Mouse (Mus musculus) ovary, postnatal 36 days (tissue): ENCODE results near the gene Tex29.

Experiments
- DNase-seq: peaks from one replicate; pipeline ENCODE4 v3.0.0; 2022; ENCODE audit warnings: low spot score, mixed read lengths

The Tex29 gene

DNA sequence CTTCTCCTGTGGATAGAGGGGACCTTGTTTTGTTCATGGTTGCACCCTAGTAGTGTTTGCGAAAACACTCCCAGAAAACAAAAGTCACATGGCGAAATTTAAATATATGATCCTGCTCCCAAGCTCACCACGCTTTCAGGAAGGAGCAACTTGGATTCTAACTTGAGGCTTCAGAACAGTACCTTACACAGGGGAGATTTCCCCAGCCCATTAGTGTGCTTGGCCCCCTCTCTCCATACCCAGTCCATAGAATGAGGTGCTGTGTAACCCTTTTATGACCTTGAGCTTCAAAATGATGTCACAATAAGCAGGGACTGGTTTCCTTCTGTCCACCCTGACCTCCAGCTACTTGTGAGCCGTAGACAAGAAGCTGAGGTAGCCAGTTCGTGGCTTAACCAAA, at the start of gene Tex29:
Gene Tex29 (plus strand): TSS at position 301 of the 400 bp plus-strand sequence.
- DNase-seq: no peak

DNA sequence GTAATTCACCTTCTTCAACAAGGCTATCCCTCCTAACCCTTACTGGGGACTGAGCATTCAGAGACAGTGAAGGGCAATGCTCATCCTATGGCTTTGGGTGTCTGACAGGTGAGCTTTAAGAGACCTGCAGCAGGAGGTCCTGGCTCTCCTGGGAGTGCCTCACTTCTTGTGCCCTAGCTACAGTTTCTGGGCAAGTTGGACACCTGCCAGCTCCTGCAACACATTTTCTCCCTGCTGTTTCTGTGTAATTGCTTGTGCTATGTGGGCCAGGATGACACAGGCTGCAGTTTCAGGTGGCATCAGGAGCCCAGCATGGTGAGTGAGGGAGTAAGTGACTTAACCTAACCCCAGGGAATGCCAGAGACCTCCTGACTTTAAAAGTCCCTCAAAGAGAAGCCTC, 45.3 kb upstream of the Tex29 start:
- DNase-seq: no peak

DNA sequence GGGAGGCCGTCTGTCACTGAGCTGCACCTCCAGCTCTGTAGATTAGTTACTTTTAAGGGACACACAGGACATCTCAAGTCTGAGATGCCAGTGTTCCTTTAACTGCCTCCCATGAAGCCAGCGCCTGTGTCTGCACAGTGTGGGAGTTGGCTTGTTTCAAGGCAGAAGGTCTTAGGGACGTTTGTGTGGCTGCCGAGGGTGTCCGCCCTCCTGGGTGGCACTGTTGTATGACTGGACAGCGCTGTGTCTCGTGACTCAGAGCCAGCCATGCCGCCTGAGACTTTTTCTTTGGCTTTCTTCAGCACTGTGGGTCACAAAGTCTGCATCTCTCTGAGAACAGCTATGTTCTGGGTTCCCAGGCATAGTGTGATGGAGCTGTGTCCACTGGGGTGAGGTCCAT, 43.1 kb upstream of the Tex29 start:
- no peak for DNase-seq

DNA sequence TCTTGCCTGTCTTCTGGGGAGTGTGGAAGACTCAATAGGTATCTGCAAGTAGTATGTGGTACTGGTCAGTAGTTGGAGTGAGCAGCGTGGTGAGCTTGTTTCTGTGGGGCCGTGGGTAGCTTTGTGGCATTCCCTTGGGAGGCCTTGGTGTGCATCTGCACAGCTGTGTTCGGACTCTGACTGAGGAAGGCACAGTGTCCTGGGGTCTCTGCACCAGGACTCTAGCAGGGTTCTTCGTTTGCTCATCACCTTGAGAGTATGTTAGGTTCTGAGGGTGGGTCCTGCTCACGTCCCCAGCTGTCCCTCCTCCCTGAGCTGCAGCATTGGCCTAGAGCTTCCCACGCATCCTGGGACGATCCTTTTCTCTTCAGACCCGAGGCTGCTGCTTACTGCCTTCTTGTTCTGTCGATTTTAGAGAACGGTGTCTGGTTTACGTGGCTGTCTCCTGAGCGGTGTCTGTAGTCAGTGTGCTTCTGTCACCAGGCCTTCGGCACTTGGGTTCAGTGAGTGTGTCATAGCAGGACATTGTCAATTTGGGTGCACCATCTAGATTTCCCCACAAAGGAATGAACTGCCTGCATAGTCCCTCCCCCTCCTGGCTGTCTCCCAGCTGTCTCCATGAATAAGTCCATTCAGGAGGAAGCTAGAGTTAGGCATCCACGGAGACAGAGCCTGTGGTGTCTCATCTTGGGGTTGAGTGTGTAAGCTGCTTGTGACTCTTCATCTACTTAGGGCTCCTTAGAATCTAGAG, 42.4 kb upstream of the Tex29 start:
- DNase-seq: no peak

DNA sequence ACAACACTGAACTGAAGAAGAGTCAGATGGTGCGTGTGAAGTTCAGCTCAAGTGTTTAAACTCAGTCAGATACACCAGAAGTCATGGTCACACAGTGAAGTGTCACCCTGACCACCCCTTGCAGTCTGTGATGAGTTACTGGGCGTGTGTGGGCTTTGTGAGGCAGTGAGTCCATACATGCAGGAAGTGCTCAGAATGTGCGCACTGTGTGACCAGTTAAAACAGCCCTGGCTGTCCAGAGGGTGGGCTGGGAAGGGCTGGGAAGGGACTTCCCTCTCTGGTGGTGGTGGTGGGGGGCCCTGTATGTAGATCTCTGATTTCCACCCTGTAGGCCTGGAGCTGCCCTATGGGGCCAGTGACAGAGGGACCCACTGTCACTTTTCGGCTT, 41.8 kb upstream of the Tex29 start:
- DNase-seq: no peak

DNA sequence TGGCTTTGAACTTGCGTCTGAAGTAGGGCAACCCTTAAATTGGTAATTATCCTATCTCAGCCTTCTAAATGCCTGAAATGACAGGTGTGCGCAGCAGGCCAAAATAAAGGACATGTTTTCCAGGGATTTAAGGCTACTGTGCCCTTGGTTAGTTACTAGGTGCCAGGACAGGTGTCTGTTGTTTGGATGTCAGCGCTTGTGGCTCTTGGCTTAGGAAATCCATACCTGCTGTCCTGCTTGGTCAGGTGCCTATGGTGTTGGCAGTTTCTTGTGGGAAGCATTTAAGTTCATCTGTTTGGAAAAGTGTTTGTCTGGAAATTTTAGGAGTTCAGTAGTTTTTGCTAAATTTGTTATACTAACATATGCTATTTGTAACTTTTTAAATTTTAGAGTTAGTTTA, 41.2 kb upstream of the Tex29 start:
- DNase-seq: no peak

DNA sequence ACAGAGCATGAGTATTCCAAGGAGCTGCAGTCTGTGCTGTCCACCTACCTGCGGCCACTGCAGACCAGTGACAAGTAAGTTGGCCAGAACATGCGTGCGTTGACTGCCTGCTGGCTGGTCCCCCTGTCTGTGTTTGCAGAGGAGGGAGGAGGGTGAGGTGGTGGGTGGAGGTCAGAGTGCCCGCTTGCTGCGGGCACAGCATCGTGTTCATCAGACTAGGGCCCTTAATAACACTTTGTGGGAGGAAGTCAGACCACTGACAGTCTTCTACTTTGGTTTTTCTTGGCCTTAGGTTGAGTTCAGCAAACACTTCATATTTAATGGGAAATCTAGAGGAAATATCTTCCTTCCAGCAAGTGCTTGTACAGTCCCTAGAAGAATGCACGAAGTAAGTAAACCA, 39.8 kb upstream of the Tex29 start:
- DNase-seq: no peak

DNA sequence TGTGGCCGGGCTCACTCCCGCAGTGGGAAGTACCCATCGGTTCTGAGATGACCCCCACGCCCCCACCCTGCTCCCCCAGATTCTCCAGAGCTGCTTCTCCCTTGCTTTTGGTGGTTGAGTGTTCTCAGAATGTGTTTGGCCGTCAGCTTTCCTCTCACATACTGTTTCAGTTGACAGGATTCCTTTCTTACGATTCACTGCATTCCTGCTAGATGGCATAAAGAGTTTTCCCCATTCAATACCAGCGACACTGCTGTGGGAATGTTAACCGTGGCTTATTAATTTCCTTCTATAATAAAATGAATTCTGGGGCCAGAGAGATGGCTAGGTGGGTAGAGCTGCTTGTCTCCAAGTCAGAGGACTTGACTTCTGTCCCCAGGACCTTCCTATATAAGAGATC, 38.7 kb upstream of the Tex29 start:
- DNase-seq: no peak

DNA sequence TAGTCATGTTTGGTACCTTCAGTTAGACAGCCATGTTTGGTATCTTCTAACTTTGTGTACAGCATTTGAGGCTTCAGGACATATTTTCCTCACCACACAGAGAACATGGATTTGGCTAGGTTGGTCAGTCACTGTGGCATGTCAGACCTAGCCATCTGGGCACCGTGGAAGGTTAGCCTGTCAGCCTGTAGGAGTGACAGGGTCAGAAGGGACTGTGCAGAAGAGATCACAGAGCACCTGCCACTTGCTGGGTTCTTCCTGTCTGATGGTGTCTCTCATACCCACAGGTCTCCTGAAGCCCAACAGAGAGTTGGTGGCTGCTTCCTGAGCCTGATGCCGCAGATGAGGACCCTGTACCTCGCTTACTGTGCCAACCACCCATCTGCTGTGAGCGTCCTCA, 35.4 kb upstream of the Tex29 start:
- no peak for DNase-seq

DNA sequence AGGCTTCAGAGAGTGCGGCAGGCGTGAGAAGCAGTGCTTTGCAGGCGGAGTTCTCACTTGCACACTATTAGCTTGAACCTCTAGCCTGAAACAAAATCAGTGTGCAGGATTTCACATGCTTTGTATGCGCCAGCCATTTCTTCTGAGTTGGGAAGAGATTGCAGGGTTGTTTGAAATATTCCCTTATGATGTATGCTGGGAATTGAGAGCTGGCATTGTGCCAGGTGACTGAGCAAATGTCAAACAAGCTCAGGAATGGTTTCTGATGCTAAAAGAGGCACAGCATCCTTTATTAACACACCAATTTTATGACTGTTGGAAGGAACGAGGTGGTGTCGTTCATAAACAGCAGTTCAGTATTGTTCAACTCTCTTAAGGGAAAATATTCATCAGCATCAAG, 34.0 kb upstream of the Tex29 start:
- no peak for DNase-seq

DNA sequence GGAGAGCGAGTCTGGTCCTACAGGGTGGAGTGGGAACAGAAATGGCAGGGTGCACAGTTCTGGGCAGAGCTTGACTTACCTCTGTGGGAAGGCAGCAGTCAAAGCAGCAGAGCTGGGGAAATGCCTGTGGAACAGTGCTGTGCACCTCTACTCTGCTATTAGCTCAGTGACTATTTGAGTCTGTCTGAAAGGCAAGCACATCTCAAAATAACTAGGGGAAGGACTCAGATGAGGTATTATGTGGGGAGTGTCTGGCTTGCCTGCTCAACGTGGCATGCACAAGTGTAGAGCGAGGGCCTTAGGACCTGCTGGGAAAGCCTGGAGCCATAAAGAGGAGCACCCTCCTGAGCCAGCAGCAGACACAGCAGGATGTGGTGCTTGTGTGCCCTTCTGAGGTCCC, 32.9 kb upstream of the Tex29 start:
- DNase-seq: no peak

DNA sequence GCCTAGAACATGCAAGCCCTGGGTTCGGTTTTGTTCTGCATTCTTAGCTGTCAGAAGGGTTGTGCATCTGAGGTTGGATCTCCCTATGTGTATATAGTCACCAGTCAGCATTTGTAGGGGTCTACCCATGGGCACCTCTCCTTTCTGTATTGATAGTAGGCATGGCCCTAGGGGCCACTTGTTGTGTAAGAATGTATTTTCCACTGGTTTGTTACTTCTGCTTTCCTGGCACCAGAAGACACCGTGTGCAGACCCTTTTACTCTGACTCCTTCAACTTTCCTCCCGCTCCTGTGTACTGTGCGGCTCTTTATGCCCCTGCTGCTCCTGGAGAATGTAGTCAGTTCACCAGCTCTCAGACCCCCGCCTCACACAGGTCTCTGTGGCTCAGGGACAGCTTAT, 32.2 kb upstream of the Tex29 start:
- no peak for DNase-seq

DNA sequence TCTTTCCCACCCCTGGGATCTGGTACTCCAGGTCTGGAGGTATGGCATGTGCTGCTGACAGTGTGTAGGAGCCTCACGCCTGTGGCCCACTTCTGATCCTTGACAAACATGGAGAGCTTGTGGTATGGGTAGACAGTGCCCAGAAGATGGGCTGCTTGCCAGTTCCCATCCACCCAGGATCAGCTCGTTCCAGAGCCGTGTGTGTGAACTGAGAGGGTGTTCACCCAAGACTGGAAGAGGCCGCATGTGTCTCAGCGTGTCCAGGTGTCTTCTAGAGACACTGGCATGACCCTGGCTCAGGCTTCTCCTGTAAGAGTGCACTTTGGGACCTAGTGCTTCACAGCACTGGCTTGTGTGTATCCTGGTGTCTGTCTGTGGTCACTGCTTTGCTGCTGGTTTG, 29.8 kb upstream of the Tex29 start:
- no peak for DNase-seq

DNA sequence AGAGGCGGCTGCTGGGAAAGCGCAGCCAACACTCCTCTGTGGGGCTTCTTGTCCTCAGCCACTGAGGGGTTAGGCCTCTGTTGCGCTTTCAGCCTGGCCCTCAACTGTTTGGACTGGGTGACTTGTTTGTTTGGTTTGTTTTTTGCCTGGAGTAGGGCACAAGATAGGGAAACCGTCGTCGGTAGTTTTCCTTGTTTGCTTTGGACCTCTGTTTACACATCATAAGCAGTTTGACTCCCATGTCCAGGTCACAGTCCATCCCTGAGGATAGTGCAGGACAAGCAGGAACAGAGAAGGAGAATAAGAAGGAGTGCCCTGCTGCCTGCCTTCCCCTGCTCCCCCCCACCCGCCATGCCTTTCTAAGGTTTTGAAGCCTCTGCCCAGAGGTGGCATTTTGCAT, 26.5 kb upstream of the Tex29 start:
- no peak for DNase-seq

DNA sequence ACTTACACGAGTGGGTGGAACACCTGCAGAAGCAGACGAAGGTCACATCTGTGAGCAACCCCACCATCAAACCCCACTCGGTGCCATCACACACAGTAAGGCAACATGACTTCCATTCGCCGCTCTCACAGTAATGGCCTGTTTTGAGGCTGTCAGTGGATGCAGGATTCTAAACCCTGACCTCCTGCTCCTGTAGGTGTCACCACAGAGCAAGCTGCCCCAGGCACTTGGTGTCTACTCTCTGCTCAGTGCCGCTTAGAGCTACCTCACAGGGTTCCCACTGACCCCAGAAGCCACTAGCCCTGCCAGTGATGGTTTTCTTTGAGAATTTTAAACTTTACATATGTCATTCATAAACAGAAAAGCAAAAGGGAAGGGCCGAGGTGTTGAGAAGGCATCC, 25.1 kb upstream of the Tex29 start:
- DNase-seq: no peak

DNA sequence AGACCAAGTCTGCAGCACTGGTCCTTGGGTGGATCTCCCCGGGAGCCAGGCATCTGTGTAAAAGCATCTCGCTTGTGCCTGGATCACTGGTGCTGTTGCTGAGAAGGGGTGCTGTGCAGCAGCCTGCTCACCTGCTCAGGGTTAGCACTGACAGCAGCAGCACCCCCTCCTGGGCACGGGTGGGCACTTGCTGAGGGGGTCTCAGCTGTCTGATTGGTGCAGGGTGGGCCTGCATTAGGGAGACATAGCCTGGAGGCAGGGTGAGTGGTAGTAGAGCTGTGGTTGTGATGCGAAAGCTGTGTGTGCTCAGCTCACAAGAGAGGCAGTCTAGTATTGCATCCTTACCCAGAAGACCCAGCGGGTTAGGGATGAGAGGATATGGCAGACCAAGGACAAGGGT, 20.1 kb upstream of the Tex29 start:
- no peak for DNase-seq

DNA sequence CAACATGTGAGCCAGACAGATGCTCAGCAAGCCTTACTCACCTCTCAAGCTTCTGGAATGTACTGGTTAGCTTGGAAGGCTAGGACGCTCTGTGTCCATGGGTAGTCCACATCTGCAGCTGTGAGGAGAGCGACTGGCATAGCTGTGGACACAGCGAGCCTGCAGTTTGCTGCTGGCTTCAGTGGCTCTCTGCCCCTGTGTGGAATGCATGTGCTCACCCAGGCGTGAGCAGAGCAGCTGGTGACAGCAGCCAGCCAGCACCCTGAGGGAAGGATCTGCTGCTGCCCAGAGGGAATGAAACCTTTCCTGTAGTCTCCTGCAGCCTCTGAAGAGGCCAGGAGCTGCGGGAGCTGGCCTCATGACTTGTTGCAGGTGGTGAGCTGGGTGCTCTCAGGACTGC, 19.7 kb upstream of the Tex29 start:
- no peak for DNase-seq

DNA sequence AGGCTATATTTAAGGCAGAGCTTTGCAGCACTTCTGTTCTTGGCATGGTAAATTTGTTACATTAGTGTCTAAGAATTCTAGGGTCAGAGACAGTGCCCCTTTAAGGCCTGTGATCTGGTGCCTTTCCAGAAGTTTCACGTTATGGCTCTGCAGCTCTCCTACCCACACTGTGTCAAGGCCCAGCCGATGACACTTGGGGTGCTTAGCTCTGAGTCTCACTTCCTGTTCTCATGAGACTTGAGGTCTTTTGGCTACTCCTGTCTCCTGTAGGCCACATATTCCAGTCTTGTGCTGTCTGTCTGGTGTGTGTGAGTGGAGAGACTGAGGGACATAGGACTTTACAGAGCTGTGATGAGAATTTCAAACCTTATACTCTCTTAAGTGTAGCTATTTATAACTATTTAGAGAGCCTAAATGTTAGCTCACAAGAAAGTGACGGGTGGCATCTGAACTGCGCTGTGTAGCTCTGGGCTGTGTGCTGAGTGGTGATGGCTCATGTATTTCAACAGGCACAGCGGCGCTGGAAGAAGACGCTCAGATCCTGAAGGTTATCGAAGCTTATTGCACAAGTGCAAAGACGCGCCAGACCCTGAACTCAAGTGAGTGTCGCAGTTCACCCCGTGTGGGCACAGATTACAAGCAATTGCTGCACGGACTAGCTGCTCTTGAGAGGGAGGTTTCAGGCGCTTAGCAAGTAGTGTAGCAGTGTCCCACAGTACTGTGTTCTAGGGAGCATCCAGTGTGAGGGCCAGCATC, 18.6 kb upstream of the Tex29 start:
- no peak for DNase-seq

DNA sequence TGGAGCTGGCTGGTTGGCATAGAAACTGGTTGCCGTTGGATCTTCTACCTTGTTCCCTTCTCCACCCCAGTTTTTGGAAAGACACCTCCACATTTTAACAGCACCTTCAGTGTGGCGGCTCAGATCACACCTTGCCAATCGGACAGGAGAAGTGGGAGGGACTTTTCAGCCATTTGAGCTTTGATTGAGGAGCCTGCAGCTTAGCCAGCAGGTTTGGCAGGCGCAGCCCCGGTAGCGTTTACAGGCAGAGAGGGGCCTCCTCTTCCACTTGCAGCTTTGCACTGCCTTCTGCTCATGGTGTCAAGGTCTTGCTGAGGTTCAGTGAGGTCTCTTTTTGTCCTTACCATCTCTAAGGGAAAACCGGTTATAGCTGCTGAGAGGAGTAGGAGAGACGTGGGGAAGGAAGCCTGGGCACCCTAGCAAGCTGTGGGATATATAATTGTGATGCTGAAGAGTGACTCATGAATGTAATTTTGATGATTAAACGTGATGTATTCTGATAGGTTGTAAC, 17.7 kb upstream of the Tex29 start:
- no peak for DNase-seq

DNA sequence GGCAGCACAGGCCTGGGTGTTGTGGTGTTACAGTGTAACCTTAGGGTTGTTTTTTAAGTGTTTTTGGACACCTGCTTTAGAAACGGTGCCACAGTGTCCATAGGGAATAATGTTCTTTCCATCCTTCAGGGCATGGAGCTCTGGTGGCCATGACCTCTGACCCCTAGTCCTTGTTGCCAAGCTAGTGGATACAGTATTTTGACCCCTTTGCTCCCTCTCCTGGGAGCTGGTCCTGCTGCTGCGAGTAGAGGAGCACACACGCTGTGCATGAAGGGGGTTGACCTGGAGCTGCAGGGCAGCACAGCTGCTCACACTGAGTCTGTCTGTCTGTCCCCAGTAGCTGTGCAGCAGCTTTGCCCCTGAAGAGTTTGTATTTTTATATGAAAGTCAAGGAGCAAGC, 14.5 kb upstream of the Tex29 start:
- no peak for DNase-seq

DNA sequence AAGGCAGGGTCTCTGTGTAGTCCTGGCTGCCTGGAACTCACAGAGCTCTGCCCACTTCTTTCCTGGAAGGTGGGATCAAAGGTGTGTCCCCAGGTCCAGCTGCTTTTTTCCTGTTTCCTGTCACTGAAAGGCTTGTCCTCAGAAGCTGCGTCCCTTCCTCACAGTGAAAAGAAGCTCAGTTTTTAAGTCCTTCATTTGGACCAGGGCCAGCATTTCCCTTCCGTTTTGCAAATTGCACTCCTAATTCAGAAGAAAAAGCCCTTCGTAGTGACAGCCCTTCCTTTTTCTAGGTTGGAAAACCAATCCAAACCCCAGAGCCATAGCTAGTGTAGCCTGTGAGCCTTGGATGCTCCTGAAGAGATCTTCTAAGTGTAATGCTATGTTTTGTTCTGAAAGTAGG, 13.0 kb upstream of the Tex29 start:
- DNase-seq: no peak

DNA sequence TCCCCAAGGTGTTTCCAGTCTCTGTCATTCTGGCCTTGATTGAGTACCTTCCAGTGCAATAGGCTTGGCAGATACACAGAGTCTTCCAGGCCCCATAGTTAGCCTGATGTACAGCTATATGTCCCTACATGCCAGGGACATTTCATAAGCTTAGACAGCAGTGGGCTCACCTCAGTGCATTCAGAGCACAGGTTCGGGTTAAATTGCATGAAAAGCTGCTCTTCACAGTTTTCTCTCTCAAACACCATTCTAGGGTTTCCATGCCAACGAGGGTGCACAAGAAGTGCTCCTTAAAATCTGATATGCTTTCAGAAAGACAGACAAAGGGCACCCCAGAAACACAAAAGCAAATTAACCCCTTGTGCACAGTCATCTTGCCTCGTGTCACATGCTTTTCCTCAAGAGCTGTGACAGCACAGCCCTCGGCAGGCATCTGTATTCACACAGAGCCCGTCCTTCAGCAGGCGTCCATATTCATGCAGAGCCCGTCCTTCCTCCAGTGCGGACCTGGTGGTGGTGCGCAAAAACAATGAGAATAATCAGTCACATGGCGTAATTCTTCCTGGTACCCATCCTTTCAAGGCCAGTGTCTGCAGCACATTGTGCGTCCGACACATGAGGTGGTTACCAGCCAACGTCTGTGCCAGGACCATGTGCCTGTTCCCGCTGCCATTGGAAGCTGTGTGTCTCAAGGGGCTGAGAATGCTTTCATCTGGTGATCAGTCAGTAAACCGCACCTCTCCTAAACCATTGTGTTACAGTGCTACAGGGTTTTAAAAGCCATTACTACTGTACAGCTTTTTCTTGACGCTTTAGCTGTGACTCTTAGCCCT, 9.8 kb upstream of the Tex29 start:
- no peak for DNase-seq

DNA sequence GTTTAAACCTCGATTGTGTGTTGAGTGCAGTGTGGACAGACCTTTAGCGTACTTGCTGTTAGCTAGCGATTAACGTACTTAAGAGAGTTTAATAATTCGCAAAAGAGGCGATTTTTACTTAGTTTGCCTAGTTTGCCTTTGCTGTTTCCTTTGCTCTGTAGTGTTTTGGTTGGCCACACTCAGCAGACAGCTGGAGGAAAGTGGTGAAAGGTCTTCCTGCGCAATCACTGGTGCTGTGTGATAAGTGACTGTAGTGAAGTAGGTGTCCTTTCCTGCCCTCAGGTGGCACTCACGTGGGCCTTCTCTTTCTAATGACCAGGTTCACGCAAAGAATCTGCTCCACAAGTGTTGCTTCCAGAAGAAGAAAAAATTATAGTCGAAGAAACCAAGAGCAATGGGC, 9.1 kb upstream of the Tex29 start:
- no peak for DNase-seq
